Mouse (Mus musculus) embryonic facial prominence, embryonic 10.5 days (tissue): ENCODE results near the gene Lpin3. TPM values are rescaled to one million over a fixed set of nuclear protein-coding genes. Genes with fewer than 3 reads are reported as not detected.

Experiments used
- DNase-seq: peaks from one replicate; pipeline ENCODE4 v3.0.0-alpha.2; 2017; ENCODE audit warnings: low spot score
- H3K27ac ChIP-seq: fragments of 300-500 bp; sonication (generic); replicated peaks from 2 replicates; pipeline ENCODE4 v1.5.1; 2016; ENCODE audit warnings: mild to moderate bottlenecking
- H3K27me3 ChIP-seq: fragments of 300-500 bp; sonication (generic); replicated peaks from 2 replicates; pipeline ENCODE4 v1.6.1; 2016; ENCODE audit warnings: low read depth, mild to moderate bottlenecking; ENCODE audit not compliant: poor library complexity, severe bottlenecking
- H3K36me3 ChIP-seq: fragments of 300-500 bp; sonication (generic); replicated peaks from 2 replicates; pipeline ENCODE4 v1.6.1; 2016; ENCODE audit warnings: mild to moderate bottlenecking, moderate library complexity
- H3K4me1 ChIP-seq: fragments of 300-500 bp; sonication (generic); 2 replicates; pipeline ENCODE4 v1.6.1; 2016
- H3K4me3 ChIP-seq: fragments of 300-500 bp; sonication (generic); 2 replicates; pipeline ENCODE4 v1.5.1; 2016; ENCODE audit warnings: mild to moderate bottlenecking, moderate library complexity
- H3K9me3 ChIP-seq: fragments of 300-500 bp; sonication (generic); 2 replicates; pipeline ENCODE4 v1.6.1; 2016; ENCODE audit warnings: mild to moderate bottlenecking
- WGBS: fragments of 180-500 bp; shearing (Covaris S2); methylation state at CpG from one replicate; pipeline ENCODE4 v1.1.7; 2016; 5-methylcytosine and 5-hydroxymethylcytosine counted together
- polyA plus RNA-seq: library from polyadenylated mRNA; unstranded; fragments of >200 nt; fragmentation: Nextera tagmentation; extraction: Ambion mirVana; gene quantifications from 2 replicates; pipeline ENCODE4 v1.2.1, GENCODE M21; 2016

Gene Lpin3
- 1.4 and 2.0 TPM in 2 replicates for polyA plus RNA-seq

DNA sequence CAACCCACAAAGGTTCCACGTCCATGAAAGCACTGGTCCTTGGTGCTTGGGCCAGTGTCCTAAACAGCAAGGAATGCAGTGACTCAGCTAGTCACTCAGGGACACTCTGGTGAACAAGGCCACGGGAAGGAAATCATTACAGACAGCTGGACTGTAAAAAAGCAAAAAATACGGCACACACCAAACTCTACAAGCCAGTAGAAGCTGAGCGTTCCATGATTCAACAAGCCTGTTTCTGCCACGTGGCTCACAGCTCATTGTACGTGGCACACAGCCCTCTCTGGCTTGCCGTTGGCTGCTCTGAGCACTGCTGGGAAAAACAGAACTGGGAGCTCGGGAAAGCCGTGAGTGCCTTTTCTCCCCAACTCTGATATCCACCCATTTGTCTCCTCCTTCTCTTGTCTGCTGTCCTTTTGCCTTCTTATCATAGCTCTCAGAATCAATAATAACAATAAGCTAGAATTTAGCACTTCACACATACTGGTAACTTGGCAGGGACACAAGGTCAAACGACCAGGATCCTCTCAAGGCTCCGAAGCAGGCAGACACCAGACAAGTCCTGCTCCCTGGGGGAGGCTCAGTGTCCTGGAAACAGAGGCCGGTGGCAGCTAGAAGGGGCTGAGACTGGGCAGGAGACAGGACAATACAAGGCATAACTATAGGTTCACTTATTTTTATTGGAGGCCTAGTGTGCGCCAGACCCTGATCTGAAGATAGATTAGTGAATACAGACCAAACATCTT is at the start of gene Lpin3:
TSS of gene Lpin3 (plus strand) at position 218 of the 743 bp plus-strand sequence.
- WGBS: 78% methylated on average over 13 of the region's 13 CpGs
- H3K27ac ChIP-seq: no peak within 1 kb of the TSS
- no peaks in the 10 kb centered on the region; the same call in 1 of the 2 replicates for H3K9me3 ChIP-seq
- H3K4me1 ChIP-seq: no peaks in the 10 kb centered on the region
- H3K27me3 ChIP-seq: no peaks in the 10 kb centered on the region
- H3K36me3 ChIP-seq: no peaks in the 10 kb centered on the region
- H3K4me3 ChIP-seq: no peak within 1 kb of the TSS
- DNase-seq: no peak

DNA sequence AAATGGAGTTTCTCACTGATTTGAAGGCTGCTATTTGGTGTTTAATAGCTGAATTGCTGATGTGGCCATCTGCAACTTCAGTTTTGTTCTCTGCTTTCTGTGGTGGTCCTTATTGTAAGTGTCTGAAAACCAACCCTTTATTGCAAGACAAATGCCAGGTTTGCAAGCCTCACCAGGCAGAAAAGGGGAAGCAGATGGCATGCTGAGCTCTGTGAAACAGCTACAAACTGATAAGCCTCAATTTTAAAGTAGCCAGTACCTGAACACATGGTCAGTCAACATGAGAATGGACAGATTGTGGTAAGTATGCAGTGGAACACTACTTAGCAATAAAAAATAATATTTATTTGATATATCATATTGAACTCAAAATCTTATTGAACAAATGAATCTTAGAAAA is 39.6 kb upstream of the Lpin3 start:
- Histone ChIP-seq H3K4me1 (no peaks in the 10 kb centered on the region), H3K9me3 (no peaks in the 10 kb centered on the region), H3K27me3 (no peaks in the 10 kb centered on the region), H3K36me3 (no peaks in the 10 kb centered on the region), H3K4me3 (no peak overlapping the region), H3K27ac (no peak overlapping the region)
- no peak for DNase-seq

DNA sequence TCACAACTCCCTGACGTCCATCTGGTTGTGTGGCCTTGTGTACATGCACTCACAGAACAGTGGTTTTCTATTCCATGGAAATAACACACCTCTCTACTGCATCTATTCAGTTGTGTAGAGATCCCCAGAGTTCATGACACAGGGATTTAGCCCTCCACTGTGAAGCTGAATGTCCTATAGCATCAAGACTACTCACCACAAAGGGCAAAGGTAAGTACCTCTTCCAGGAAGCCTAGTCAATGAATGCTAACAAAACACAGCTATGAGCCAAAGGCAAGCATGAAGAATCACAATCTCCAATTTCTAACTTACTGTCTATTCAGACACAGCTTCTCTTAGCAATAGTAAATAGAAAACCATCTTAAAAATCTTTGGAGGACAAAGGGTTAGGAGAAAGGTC is 32.8 kb upstream of the Lpin3 start:
- Histone ChIP-seq H3K9me3 (no peaks in the 10 kb centered on the region), H3K27me3 (no peaks in the 10 kb centered on the region), H3K4me1 (no peaks in the 10 kb centered on the region), H3K36me3 (no peaks in the 10 kb centered on the region), H3K27ac (no peak overlapping the region), H3K4me3 (no peak overlapping the region)
- 87% methylated on average over 1 of the region's 1 CpGs for WGBS
- no peak for DNase-seq

DNA sequence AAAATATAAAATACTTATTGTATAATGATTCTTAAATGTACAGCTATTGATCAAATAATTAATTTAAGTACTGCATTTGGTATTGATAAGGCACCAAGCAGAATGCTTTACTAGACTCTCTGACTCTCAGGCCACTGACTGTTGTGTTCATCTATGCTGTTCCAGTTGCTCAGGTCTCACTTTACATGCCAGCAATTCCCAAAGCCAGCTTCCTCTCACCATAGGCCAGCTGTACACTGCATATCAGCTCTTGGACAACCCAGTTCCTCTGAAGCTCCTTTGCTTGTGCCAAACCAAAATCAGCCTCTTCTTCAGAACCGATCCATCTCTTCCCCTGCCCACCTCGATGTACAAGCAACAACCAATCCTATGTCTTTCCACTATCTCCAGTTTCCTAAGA is 32.3 kb upstream of the Lpin3 start:
- Histone ChIP-seq H3K4me1 (no peaks in the 10 kb centered on the region), H3K9me3 (no peaks in the 10 kb centered on the region), H3K27me3 (no peaks in the 10 kb centered on the region), H3K36me3 (no peaks in the 10 kb centered on the region), H3K4me3 (no peak overlapping the region), H3K27ac (no peak overlapping the region)
- DNase-seq: no peak
- 81% methylated on average over 2 of the region's 2 CpGs for WGBS

DNA sequence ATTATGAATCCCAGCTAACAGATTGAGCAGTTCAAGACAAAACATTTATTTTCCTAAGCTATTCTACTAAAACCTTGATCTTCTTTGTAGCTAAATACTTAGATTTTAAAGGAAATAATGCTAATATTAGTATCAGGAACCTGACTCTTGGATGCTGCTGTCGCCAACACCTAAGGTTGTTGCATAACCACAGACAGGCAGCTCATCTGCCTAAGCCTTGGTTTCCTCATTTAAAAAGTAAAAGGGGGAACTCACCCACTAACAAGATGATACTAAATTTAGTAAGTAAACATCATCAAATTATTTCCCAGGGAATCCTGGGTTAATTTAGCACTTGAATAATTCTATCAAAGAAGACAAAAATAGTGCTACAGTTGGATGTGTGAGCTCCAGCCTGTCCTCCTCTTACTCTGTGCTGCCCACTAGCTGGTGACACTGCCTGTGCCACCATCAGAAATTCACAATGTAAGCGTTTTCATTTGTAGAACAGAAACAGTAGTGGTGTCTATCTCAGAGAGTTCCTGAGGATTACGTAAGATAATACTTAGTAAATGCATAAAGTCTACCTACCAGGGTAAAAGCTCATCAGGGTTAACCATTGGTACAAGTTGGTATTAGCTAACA is 30.7 kb upstream of the Lpin3 start:
- no peaks in the 10 kb centered on the region for H3K36me3 ChIP-seq
- H3K27me3 ChIP-seq: no peaks in the 10 kb centered on the region
- no peaks in the 10 kb centered on the region for H3K9me3 ChIP-seq
- no peak overlapping the region for H3K4me3 ChIP-seq
- WGBS: 86% methylated on average over 3 of the region's 3 CpGs
- no peak overlapping the region for H3K27ac ChIP-seq
- H3K4me1 ChIP-seq: no peaks in the 10 kb centered on the region
- DNase-seq: no peak

DNA sequence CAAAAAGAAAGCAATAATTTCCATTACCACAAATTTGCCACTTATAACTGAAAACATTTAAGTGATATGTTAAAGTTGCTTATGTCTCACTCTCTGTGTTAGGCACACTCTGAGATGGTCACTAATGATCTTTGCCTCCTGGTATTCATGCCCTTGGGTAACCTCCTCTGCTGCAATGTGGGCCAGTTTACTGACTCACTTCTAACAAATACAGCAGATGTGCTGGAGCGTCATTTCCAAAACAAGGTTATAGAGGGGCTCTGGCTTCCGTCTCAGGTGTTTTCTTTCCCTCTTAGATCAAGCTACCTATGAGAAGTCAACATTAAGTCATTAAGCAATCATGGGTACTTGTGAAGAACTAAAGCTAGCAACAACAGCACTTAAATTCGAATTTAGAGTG is 30.1 kb upstream of the Lpin3 start:
- Histone ChIP-seq H3K36me3 (no peaks in the 10 kb centered on the region), H3K27ac (no peak overlapping the region), H3K4me1 (no peaks in the 10 kb centered on the region), H3K9me3 (no peaks in the 10 kb centered on the region), H3K4me3 (no peak overlapping the region), H3K27me3 (no peaks in the 10 kb centered on the region)
- DNase-seq: no peak
- 73% methylated on average over 3 of the region's 3 CpGs for WGBS

DNA sequence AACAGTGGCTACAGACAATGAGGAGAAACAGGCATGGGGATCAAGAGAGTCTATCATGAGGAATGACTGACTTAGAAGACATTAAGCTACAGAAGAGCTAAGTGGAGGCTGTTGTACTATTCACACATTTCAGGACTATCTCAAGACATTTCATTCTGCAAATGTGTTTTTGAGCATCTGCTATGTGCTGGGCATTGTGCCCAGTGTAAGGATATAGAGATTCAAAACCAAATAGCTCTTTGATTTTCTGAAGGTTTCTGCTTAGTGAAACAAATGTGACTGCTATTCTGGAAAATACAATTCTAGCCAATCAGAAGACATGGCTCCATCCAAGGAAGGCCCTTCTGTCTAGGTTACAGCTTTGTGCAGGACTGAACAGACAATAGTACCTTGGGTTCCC is 25.8 kb upstream of the Lpin3 start:
- no peaks in the 10 kb centered on the region for H3K4me1 ChIP-seq
- H3K9me3 ChIP-seq: no peaks in the 10 kb centered on the region
- DNase-seq: no peak
- no peak overlapping the region for H3K27ac ChIP-seq
- no peak overlapping the region for H3K4me3 ChIP-seq
- no peaks in the 10 kb centered on the region for H3K27me3 ChIP-seq
- no peaks in the 10 kb centered on the region for H3K36me3 ChIP-seq

DNA sequence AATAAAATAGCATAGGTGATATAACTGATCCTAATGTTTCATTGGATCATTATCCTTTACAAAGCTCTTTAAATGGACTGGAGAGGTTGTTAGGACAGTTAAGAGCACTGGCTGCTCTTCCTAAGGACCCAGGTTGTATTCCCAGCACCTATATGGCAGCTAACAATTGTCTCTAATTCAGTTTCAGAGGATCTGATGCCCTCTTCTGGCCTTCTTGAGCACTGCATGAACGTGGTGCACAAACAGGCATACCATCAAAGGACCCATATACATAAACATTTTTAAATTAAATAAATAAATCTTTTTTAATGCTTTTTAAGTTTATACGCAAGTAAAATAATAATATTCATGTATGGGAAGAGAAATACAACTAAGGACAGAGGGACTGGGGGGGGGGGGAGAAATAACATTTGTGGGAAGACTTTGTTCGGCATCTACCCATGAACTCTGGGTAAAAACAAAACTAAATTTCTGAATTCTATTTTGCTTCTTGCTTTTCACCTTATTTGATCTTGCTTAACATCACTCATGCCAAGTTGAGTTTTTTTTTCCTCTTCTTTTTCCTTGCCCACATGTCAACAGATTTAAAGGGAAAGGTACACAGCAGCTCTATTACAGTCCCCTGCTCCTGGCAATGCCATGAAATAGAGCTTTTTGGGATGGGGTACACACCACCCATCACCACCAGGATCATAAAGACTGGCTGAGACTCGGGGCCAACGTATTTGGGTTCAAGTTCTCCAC is 23.9 kb upstream of the Lpin3 start:
- DNase-seq: no peak

DNA sequence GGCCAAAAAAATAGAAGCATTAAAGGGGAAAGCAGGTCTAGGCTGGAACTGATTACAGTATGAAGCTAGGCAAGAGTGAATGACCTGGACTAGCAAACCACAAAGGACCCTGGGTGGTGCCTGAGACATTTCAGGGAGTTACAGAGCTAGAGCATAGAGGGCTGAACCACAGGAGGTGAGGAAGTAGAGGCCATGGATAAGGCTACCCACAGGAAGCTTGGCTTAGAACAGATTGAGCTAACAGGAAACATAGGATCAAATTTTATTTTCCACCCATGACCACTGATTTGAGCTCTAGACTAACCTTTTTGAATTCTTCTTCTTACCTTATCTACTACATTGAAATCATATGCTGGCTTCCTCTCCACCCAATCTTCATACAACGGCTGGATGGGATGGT is 20.1 kb upstream of the Lpin3 start:
- no peak overlapping the region for H3K27ac ChIP-seq
- no peaks in the 10 kb centered on the region for H3K9me3 ChIP-seq
- H3K27me3 ChIP-seq: no peaks in the 10 kb centered on the region
- WGBS: 88% methylated on average over 1 of the region's 1 CpGs
- H3K36me3 ChIP-seq: no peaks in the 10 kb centered on the region
- no peaks in the 10 kb centered on the region for H3K4me1 ChIP-seq
- no peak overlapping the region for H3K4me3 ChIP-seq
- DNase-seq: no peak

More for the DNA sequence above, 23.9 kb upstream of the Lpin3 start:
- Histone ChIP-seq H3K27ac (no peak overlapping the region), H3K36me3 (no peaks in the 10 kb centered on the region), H3K27me3 (no peaks in the 10 kb centered on the region), H3K4me1 (no peaks in the 10 kb centered on the region), H3K4me3 (no peak overlapping the region), H3K9me3 (no peaks in the 10 kb centered on the region)
- 79% methylated on average over 5 of the region's 5 CpGs for WGBS

DNA sequence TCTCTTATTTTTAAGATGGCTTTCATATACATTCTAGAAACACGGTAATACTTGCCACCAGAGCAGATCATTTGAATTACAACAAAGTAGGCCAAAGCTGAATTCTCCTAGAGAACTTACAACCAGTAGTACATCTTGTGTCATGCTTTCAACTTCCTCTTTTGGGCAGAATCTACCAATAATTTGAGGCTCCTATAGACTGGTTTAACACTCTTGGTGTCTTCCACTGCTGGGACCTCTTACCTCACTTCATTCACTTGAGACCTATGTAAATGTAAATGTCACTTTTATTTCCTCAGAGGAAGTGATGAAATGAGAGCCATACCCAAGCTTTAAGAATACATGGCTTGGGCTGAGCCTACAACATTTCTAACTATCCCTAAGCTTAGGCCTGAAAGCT is 16.4 kb upstream of the Lpin3 start:
- H3K4me1 ChIP-seq: no peaks in the 10 kb centered on the region
- no peaks in the 10 kb centered on the region for H3K36me3 ChIP-seq
- no peak overlapping the region for H3K27ac ChIP-seq
- no peaks in the 10 kb centered on the region for H3K9me3 ChIP-seq
- H3K4me3 ChIP-seq: no peak overlapping the region
- H3K27me3 ChIP-seq: no peaks in the 10 kb centered on the region
- WGBS: 92% methylated on average over 1 of the region's 1 CpGs
- no peak for DNase-seq

DNA sequence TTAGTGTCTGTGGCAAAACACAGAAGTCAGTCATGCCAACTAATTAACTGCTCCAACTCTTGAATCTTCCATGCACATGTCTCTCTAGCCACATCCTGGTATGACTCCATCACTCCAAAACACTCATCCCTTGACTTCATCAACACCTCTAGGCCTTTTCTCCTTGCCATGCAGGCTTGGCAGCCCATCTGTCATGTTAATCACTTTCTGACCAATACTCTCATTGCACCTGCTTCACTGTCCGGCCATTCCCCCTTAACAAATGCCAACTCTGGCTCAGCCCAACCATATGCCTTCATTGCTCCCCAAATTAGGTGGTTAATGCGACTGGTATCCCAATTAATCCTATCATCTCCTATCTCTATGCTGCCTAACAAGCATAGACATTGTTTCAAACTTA is 15.2 kb upstream of the Lpin3 start:
- no peak for DNase-seq
- no peaks in the 10 kb centered on the region for H3K36me3 ChIP-seq
- WGBS: 80% methylated on average over 2 of the region's 2 CpGs

DNA sequence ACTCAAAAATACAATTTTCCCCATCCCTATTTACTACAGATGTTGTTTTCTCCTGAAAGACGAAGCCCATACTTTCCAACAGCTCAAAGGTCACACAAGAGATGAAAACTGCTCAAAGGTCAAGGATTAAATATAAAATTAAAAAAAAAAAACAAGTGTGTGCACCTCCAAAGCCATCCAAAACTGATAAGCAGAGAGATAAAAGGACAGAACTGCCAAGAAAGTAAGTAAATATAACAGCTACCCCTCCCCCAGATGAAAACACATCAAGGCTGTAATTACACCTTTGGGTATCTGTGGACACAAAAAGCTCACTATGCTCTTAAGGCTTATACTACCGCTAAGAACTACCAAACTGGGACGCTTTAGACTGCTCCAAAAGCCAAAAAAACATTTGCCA is 11.0 kb upstream of the Lpin3 start:
- Histone ChIP-seq H3K9me3 (no peaks in the 10 kb centered on the region), H3K27me3 (no peaks in the 10 kb centered on the region), H3K27ac (no peak overlapping the region), H3K36me3 (no peaks in the 10 kb centered on the region), H3K4me3 (no peak overlapping the region), H3K4me1 (peaks cover 14% of the 10 kb centered on the region)
- 73% methylated on average over 3 of the region's 3 CpGs for WGBS
- DNase-seq: no peak

More for the DNA sequence above, 15.2 kb upstream of the Lpin3 start:
- no peaks in the 10 kb centered on the region for H3K4me1 ChIP-seq
- no peak overlapping the region for H3K4me3 ChIP-seq
- H3K27ac ChIP-seq: no peak overlapping the region
- no peaks in the 10 kb centered on the region for H3K27me3 ChIP-seq
- H3K9me3 ChIP-seq: no peaks in the 10 kb centered on the region

DNA sequence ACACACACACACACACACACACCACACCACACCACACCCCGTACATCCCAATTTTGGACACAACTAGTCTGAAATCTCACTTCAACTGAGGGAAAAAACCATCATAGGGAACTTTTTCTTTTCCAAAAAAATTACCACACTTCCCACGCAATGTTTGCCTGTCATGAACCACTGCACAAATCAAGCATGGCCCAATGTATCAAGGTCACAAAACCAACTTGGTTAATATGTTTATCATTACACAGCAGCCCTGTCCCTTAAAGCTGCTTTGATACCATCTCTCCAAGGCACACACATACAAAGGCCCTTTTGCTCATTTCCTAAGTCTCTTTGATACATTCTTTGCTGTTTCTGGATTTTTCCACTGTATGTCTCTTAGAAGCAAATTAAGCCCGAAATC is 9.2 kb upstream of the Lpin3 start:
- Histone ChIP-seq H3K36me3 (no peaks in the 10 kb centered on the region), H3K4me1 (peaks cover 14% of the 10 kb centered on the region), H3K4me3 (no peak overlapping the region), H3K27me3 (no peaks in the 10 kb centered on the region), H3K9me3 (no peaks in the 10 kb centered on the region; the same call in 1 of the 2 replicates), H3K27ac (no peak overlapping the region)
- DNase-seq: no peak
- 87% methylated on average over 3 of the region's 3 CpGs for WGBS
